ENCODE assay signal across 12 mouse cellular contexts in genomic region chr2:124176711-124177169, GRCm38 (mm10).
DNase-seq lines count a peak whose midpoint lies in the region; ATAC-seq lines count a peak whose summit lies in the region.
"Had no signal": no experiment of that assay in that cellular context is flagged by ENCODE, and none has a peak within 500 bp of the region (broad histone marks: within the 10 kb centered on the region; RNA-seq: fewer than 3 reads in every experiment).

No protein-coding gene starts in this region.

- no peak for DNase-seq in kidney, postnatal 10 days
- DNase-seq in right cerebral cortex, postnatal 14 days, result peak; percentile 15
- no peak for DNase-seq in right cerebral cortex, postnatal 25 days
- no peak for DNase-seq in hindbrain, embryonic 14.5 days (ENCODE audit: low spot score)
- no peak for DNase-seq in heart, postnatal 36 days
- DNase-seq: cerebellum, adult 9-11 months; heart, postnatal 10 days; kidney, adult 2 months had no signal

- H3K27ac ChIP-seq in kidney, embryonic 15.5 days, result no peak overlapping the region
- H3K27ac ChIP-seq in hindbrain, embryonic 14.5 days, result peak overlapping the region; percentile 58
- peak overlapping the region; percentile 67 for H3K27ac ChIP-seq in neural tube, embryonic 15.5 days (replicated peaks)
- no peak overlapping the region for H3K27ac ChIP-seq in liver, embryonic 12.5 days
- H3K27ac ChIP-seq: lung, embryonic 15.5 days had no signal

- peaks cover 4% of the 10 kb centered on the region; the same call in 1 of the 2 replicates for H3K4me1 ChIP-seq in kidney, embryonic 15.5 days
- H3K4me1 ChIP-seq in hindbrain, embryonic 14.5 days (replicated peaks; ENCODE audit: control insufficient read depth, insufficient read depth, low read length), result no peaks in the 10 kb centered on the region; the same call in 1 of the 2 replicates
- peaks cover 22% of the 10 kb centered on the region for H3K4me1 ChIP-seq in neural tube, embryonic 15.5 days
- H3K4me1 ChIP-seq in liver, embryonic 12.5 days, result no peaks in the 10 kb centered on the region

- H3K9ac ChIP-seq in kidney, embryonic 15.5 days, result no peak overlapping the region
- no peak overlapping the region for H3K9ac ChIP-seq in hindbrain, embryonic 14.5 days
- H3K9ac ChIP-seq in neural tube, embryonic 15.5 days (replicated peaks), result no peak overlapping the region; the same call in 1 of the 2 replicates
- H3K9ac ChIP-seq in liver, embryonic 12.5 days, result no peak overlapping the region
- H3K9ac ChIP-seq: lung, embryonic 15.5 days had no signal

- ATAC-seq in kidney, embryonic 15.5 days (replicated peaks; ENCODE audit: low FRiP score), result 0 out of 2 replicates have a peak, but pooled peaks have one; percentile 22
- peak; percentile 59; the same call in 1 of the 2 replicates for ATAC-seq in hindbrain, embryonic 14.5 days (ENCODE audit: low FRiP score)
- ATAC-seq in neural tube, embryonic 15.5 days (ENCODE audit: low FRiP score), result peak; percentile 53; the same call in 1 of the 2 replicates
- no peak for ATAC-seq in liver, embryonic 12.5 days

- H3K4me2 ChIP-seq in kidney, embryonic 15.5 days, result no peak overlapping the region
- no peak overlapping the region for H3K4me2 ChIP-seq in hindbrain, embryonic 14.5 days (replicated peaks)
- no peak overlapping the region for H3K4me2 ChIP-seq in neural tube, embryonic 15.5 days
- no peak overlapping the region for H3K4me2 ChIP-seq in liver, embryonic 12.5 days
- H3K4me2 ChIP-seq: lung, embryonic 15.5 days had no signal

- intact Hi-C loops in heart, postnatal 36 days (cut with DNase I), result no loop called here

- no peaks in the 10 kb centered on the region for H3K36me3 ChIP-seq in kidney, embryonic 15.5 days
- H3K36me3 ChIP-seq in hindbrain, embryonic 14.5 days (replicated peaks; ENCODE audit: control insufficient read depth, insufficient read depth), result no peaks in the 10 kb centered on the region
- no peaks in the 10 kb centered on the region for H3K36me3 ChIP-seq in neural tube, embryonic 15.5 days
- H3K36me3 ChIP-seq in liver, embryonic 12.5 days, result no peaks in the 10 kb centered on the region
- H3K36me3 ChIP-seq: lung, embryonic 15.5 days had no signal

- no peak overlapping the region for H3K4me3 ChIP-seq in kidney, embryonic 15.5 days (replicated peaks)
- H3K4me3 ChIP-seq in hindbrain, embryonic 14.5 days (replicated peaks; ENCODE audit: low read length), result no peak overlapping the region
- H3K4me3 ChIP-seq in neural tube, embryonic 15.5 days (replicated peaks), result no peak overlapping the region
- H3K4me3 ChIP-seq in liver, embryonic 12.5 days, result no peak overlapping the region
- H3K4me3 ChIP-seq: lung, embryonic 15.5 days had no signal

- WGBS in kidney, embryonic 15.5 days, result 65% methylated on average over 4 of the region's 4 CpGs
- 53% methylated on average over 4 of the region's 4 CpGs for WGBS in hindbrain, embryonic 14.5 days
- WGBS in neural tube, embryonic 15.5 days, result 38% methylated on average over 4 of the region's 4 CpGs
- 67% methylated on average over 4 of the region's 4 CpGs for WGBS in liver, embryonic 12.5 days (ENCODE audit: insufficient replicate concordance)

- H3K27me3 ChIP-seq in kidney, embryonic 15.5 days, result no peaks in the 10 kb centered on the region
- no peaks in the 10 kb centered on the region for H3K27me3 ChIP-seq in hindbrain, embryonic 14.5 days (ENCODE audit: control insufficient read depth, insufficient read depth, low read length)
- no peaks in the 10 kb centered on the region for H3K27me3 ChIP-seq in neural tube, embryonic 15.5 days (replicated peaks)
- H3K27me3 ChIP-seq in liver, embryonic 12.5 days (replicated peaks), result no peaks in the 10 kb centered on the region
- H3K27me3 ChIP-seq: lung, embryonic 15.5 days had no signal

- H3K9me3 ChIP-seq in kidney, embryonic 15.5 days (replicated peaks), result no peaks in the 10 kb centered on the region
- no peaks in the 10 kb centered on the region for H3K9me3 ChIP-seq in hindbrain, embryonic 14.5 days (ENCODE audit: control insufficient read depth, low read length)
- no peaks in the 10 kb centered on the region for H3K9me3 ChIP-seq in neural tube, embryonic 15.5 days (replicated peaks)
- H3K9me3 ChIP-seq in liver, embryonic 12.5 days (replicated peaks), result no peaks in the 10 kb centered on the region
- H3K9me3 ChIP-seq: lung, embryonic 15.5 days had no signal

Comparison
In these comparisons a context has a peak if more than half of its experiments do, and no peak if none do; other contexts are left out.
1. H3K27ac ChIP-seq: peak in hindbrain, embryonic 14.5 days (single experiment) and neural tube, embryonic 15.5 days (single experiment); none in kidney, embryonic 15.5 days (single experiment) and liver, embryonic 12.5 days (single experiment).